Mouse (Mus musculus): ENCODE results near the gene Naxd. TPM values are rescaled to one million over a fixed set of nuclear protein-coding genes. Genes with fewer than 3 reads are reported as not detected.

Naxd gene
- polyA plus RNA-seq (2011; ENCODE audit: insufficient read depth, insufficient read length, low read depth, missing spikeins) = 34.7 and 35.5 TPM in 2 replicates

DNA sequence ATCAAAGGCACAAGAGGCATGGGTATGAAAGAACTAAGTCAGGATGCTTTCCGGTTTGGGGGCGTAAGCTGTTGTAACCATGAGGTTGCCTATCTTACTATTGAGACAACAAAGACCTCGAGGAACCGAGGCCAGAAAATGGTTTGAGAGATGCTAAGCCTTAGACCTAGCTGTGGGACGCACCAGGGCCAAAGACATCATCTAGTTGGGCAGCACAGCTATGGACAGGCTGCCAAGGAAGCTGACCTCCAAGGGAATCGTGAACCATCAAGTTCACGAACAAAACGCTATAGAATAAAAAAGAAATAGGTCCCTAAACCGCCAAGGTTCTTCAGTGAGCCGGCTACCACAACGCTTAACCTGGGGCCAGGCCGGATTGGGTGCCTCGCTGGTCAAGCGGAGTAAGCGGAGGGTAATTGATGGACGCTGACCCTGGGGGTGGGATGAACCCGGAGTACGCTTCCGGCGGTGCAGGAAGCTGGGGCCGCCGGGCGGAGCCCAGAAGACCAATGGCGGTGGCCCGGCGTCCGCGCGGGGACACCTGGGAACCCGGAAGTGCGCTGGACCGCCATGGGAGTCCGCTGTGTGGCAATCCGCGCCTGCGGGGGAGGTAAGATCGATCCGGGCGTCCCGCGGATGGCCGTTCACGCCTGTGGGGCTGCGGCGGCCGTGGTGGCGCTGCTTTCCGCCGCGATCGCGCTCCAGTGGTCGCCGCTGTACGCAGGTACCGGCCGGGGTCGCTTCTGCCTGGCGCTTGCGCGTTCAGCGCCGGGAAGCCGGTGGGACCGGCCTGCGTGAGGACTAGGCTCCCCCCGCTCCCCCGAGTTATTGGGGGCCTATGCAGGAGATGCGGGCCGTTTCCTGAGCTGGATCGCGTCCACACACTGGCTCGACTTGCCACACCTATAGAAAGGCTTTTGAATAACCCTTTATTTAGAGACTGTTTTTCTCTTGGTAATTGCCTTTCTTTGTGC is at the start of gene Naxd:
Gene Naxd, plus strand, starts transcription at position 490 of the 974 bp plus-strand sequence.
- Histone ChIP-seq H3K4me3 (ENCODE audit: low read depth, low read length) (peak within 1 kb of the TSS; percentile 96), H3K27me3 (ENCODE audit: control insufficient read depth, insufficient read depth, low read length, poor library complexity, severe bottlenecking) (no peaks in the 10 kb centered on the region), H3K27ac (ENCODE audit: insufficient read depth, low read length) (no peak within 1 kb of the TSS), H3K36me3 (ENCODE audit: control insufficient read depth, insufficient read depth, low read length, poor library complexity, severe bottlenecking) (no peaks in the 10 kb centered on the region), H3K4me1 (ENCODE audit: control insufficient read depth, insufficient read depth, low read length) (no peaks in the 10 kb centered on the region), H3K9me3 (replicated peaks; ENCODE audit: control insufficient read depth, insufficient read depth, low read length, poor library complexity, severe bottlenecking) (no peaks in the 10 kb centered on the region), H3K9ac (ENCODE audit: low read depth, poor library complexity, severe bottlenecking) (peak within 1 kb of the TSS; percentile 83)
- TF ChIP-seq CTCF (IDR thresholded peaks at IDR 0.05; ENCODE audit: low read depth, low read length) (no peak), POLR2A (IDR thresholded peaks at IDR 0.05; ENCODE audit: insufficient read depth, low read length) (peak; percentile 43), EP300 (IDR thresholded peaks at IDR 0.05; ENCODE audit: insufficient read depth, low read depth, low read length) (no peak)

DNA sequence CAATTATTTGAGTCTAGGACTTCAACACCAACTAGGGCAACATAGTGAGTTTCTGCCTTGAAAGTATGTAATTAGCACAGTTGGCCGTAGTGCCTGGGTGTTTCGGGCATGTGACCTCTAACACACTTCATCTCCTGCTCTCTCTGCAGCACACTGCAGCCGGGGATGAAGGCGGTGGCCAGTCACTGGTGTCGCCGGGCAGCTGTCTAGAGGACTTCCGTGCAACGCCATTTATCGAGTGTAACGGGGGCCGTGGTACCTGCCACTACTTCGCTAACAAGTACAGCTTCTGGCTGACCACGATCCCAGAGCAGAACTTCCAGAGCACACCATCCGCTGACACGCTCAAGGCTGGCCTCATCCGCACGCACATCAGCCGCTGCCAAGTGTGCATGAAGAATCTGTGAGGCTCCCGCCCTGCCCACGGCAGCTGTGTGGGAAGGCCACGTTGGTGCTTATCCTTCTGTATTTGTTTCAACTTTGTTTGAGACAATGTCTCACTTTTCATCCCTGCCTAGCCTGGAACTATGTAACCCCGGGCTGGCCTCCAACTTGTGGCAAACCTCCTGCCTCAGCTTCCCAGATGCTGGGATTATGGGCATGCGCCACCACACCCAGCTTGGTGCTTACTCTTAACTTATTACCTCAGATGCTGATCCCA is 49.3 kb upstream of the Naxd start:
- Histone ChIP-seq H3K36me3 (ENCODE audit: control insufficient read depth, insufficient read depth, low read length, poor library complexity, severe bottlenecking) (no peaks in the 10 kb centered on the region), H3K4me3 (ENCODE audit: low read depth, low read length) (no peak overlapping the region), H3K4me1 (ENCODE audit: control insufficient read depth, insufficient read depth, low read length) (no peaks in the 10 kb centered on the region), H3K27ac (ENCODE audit: insufficient read depth, low read length) (no peak overlapping the region), H3K9me3 (replicated peaks; ENCODE audit: control insufficient read depth, insufficient read depth, low read length, poor library complexity, severe bottlenecking) (no peaks in the 10 kb centered on the region), H3K27me3 (ENCODE audit: control insufficient read depth, insufficient read depth, low read length, poor library complexity, severe bottlenecking) (no peaks in the 10 kb centered on the region), H3K9ac (ENCODE audit: low read depth, poor library complexity, severe bottlenecking) (no peak overlapping the region)
- TF ChIP-seq CTCF (IDR thresholded peaks at IDR 0.05; ENCODE audit: low read depth, low read length) (no peak), EP300 (IDR thresholded peaks at IDR 0.05; ENCODE audit: insufficient read depth, low read depth, low read length) (no peak)

DNA sequence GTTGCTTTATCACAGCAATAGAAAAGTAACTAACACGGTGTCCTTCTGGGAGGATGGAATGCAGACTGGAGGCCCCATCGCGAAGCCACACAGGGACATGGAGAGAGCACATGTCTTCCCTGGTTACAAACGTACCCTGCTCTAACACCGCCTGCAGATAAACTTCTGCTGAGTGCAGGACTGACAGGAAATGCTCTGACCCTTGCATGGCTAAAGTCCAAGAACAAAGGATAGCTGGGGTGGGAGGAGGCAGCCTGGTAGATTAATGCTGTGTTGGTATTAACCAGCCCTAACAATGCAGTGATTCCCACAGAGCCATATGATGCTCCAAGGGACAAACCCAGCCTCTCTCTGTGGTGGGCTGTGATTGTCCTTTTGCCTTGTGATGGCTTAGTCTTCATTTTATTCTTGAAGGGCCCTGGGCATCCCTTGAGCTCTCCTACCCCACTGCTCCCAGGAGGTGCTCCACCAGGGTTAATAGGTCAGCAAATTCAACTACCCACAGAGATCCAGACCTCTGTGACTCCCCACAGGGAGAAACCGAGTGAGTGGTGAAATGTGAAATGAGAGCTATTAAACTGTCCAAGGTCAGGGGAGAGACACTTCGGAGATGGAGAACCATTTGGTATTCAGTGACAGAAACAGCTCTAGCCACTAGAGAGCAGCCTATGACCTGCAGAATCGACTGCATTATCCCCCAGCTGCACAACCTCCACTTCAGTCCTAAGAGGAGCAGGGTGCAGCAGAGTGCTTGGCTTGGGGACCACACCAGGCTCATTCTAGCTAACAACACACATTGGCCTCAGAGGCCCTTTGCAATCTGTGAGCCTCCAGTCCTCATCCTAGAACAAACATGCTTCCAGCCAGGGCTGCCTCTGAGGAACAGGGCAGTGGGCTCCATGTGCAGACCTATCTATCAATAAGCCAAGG is 46.9 kb upstream of the Naxd start:
- H3K9me3 ChIP-seq (replicated peaks; ENCODE audit: control insufficient read depth, insufficient read depth, low read length, poor library complexity, severe bottlenecking) = no peaks in the 10 kb centered on the region
- TF ChIP-seq CTCF (IDR thresholded peaks at IDR 0.05; ENCODE audit: low read depth, low read length) (peak; percentile 54), EP300 (IDR thresholded peaks at IDR 0.05; ENCODE audit: insufficient read depth, low read depth, low read length) (no peak)
- H3K27me3 ChIP-seq (ENCODE audit: control insufficient read depth, insufficient read depth, low read length, poor library complexity, severe bottlenecking) = no peaks in the 10 kb centered on the region
- no peak overlapping the region for H3K27ac ChIP-seq (ENCODE audit: insufficient read depth, low read length)
- no peak overlapping the region for H3K9ac ChIP-seq (ENCODE audit: low read depth, poor library complexity, severe bottlenecking)
- no peaks in the 10 kb centered on the region for H3K36me3 ChIP-seq (ENCODE audit: control insufficient read depth, insufficient read depth, low read length, poor library complexity, severe bottlenecking)
- H3K4me3 ChIP-seq (ENCODE audit: low read depth, low read length) = no peak overlapping the region
- H3K4me1 ChIP-seq (ENCODE audit: control insufficient read depth, insufficient read depth, low read length) = no peaks in the 10 kb centered on the region

DNA sequence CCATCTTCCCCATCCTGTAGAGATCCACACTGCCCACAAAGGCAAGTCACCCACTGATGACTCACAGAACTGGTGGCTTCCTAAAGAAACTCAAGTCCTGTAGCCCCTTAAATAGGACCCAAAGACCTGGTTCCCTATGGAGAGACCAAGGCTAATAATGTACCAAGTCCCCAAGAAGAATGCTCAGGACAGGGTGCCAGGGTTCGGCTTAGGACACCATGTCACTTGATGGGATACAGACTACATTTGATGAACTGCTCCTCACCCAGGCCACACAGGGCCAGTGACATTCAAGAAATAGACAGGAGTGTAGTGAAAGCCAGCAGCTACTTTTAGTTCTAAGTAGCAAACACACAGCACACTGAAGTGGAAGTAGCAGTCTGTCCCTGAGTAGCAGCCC is 45.2 kb upstream of the Naxd start:
- H3K9ac ChIP-seq (ENCODE audit: low read depth, poor library complexity, severe bottlenecking) = no peak overlapping the region
- no peaks in the 10 kb centered on the region for H3K9me3 ChIP-seq (replicated peaks; ENCODE audit: control insufficient read depth, insufficient read depth, low read length, poor library complexity, severe bottlenecking)
- no peaks in the 10 kb centered on the region for H3K27me3 ChIP-seq (ENCODE audit: control insufficient read depth, insufficient read depth, low read length, poor library complexity, severe bottlenecking)
- no peaks in the 10 kb centered on the region for H3K36me3 ChIP-seq (ENCODE audit: control insufficient read depth, insufficient read depth, low read length, poor library complexity, severe bottlenecking)
- TF ChIP-seq EP300 (IDR thresholded peaks at IDR 0.05; ENCODE audit: insufficient read depth, low read depth, low read length) (no peak), CTCF (IDR thresholded peaks at IDR 0.05; ENCODE audit: low read depth, low read length) (no peak), POLR2A (IDR thresholded peaks at IDR 0.05; ENCODE audit: insufficient read depth, low read length) (no peak)
- H3K4me3 ChIP-seq (ENCODE audit: low read depth, low read length) = no peak overlapping the region
- H3K4me1 ChIP-seq (ENCODE audit: control insufficient read depth, insufficient read depth, low read length) = no peaks in the 10 kb centered on the region
- no peak overlapping the region for H3K27ac ChIP-seq (ENCODE audit: insufficient read depth, low read length)

- H3K4me3 ChIP-seq (ENCODE audit: low read depth, low read length) = no peak overlapping the region
- H3K27me3 ChIP-seq (ENCODE audit: control insufficient read depth, insufficient read depth, low read length, poor library complexity, severe bottlenecking) = no peaks in the 10 kb centered on the region
- no peaks in the 10 kb centered on the region for H3K9me3 ChIP-seq (replicated peaks; ENCODE audit: control insufficient read depth, insufficient read depth, low read length, poor library complexity, severe bottlenecking)
- TF ChIP-seq POLR2A (IDR thresholded peaks at IDR 0.05; ENCODE audit: insufficient read depth, low read length) (no peak), EP300 (IDR thresholded peaks at IDR 0.05; ENCODE audit: insufficient read depth, low read depth, low read length) (no peak), CTCF (IDR thresholded peaks at IDR 0.05; ENCODE audit: low read depth, low read length) (no peak)
- H3K27ac ChIP-seq (ENCODE audit: insufficient read depth, low read length) = no peak overlapping the region
- no peaks in the 10 kb centered on the region for H3K4me1 ChIP-seq (ENCODE audit: control insufficient read depth, insufficient read depth, low read length)
- H3K36me3 ChIP-seq (ENCODE audit: control insufficient read depth, insufficient read depth, low read length, poor library complexity, severe bottlenecking) = no peaks in the 10 kb centered on the region
- H3K9ac ChIP-seq (ENCODE audit: low read depth, poor library complexity, severe bottlenecking) = no peak overlapping the region
Observed at GRCm38 (mm10) chr8:11452559-11452958, 44.7 kb upstream of the Naxd start.

All from ES-Bruce4 (cell line).